Mouse (Mus musculus): ENCODE measurements around the gene Lrrc1. TPM values are rescaled to one million over a fixed set of nuclear protein-coding genes. Genes with fewer than 3 reads are reported as not detected.

Gene Lrrc1
- total and polyA plus RNA-seq, 3 experiments, result 5.3 to 12.1 TPM; not detected in 1

DNA sequence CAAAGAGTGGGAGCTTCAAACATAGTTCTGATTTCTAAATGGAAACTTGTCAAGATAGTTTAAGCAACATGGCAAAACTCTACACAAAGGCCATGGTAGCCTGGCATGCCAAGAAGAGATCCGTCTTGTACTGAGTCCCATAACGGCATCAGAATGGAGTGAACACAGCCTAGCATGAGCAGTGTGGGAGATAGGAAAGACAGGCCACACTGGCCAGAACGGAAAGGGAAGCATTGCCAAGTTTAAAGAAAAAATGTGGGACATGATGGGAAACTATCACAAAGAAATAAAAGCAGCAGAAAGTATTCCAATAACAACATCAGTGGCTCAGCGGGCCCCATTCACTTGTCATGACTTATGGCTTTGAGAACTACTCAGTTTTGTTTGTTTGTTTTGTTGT lies 111.2 kb downstream of the Lrrc1 start:
- Histone ChIP-seq H3K36me3 (ENCODE audit: control insufficient read depth in 1 of 2, insufficient read depth in 2 of 2, low read length in 2 of 2) (peaks cover 0 to 29% of the 10 kb centered on the region in 2 experiments; a peak in 3 of 4 replicates), H3K79me2 (ENCODE audit: control insufficient read depth, insufficient read depth, low read length, poor library complexity) (no peaks in the 10 kb centered on the region), H3K4me1 (ENCODE audit: control insufficient read depth in 1 of 2, insufficient read depth in 2 of 2, low read length in 2 of 2) (peaks cover 21 to 30% of the 10 kb centered on the region in 2 experiments), H3K9ac (ENCODE audit: control insufficient read depth, low read depth, low read length, poor library complexity, severe bottlenecking) (no peak overlapping the region), H3K9me3 (replicated peaks; ENCODE audit: insufficient read depth, low read length) (no peaks in the 10 kb centered on the region), H3K27ac (ENCODE audit: control insufficient read depth, low read depth, low read length) (no peak overlapping the region), H3K27me3 (ENCODE audit: control insufficient read depth in 1 of 2, insufficient read depth in 2 of 2, low read length in 2 of 2) (no peaks in the 10 kb centered on the region), H3K4me3 (ENCODE audit: control insufficient read depth in 1 of 2, insufficient read depth in 1 of 2, low read depth in 2 of 2, low read length in 2 of 2) (no peak overlapping the region)
- no peak for DNase-seq (ENCODE audit: low read depth, low spot score)
- TF ChIP-seq MEF2A (IDR thresholded peaks at IDR 0.05; ENCODE audit: extremely low read depth, insufficient replicate concordance, low read depth, low read length, poor library complexity, severe bottlenecking) (no peak), E2F4 (IDR thresholded peaks at IDR 0.05; ENCODE audit: borderline replicate concordance, low read depth, low read length) (no peak), ELF1 (IDR thresholded peaks at IDR 0.05; ENCODE audit: low read depth, low read length) (no peak), GABPA (IDR thresholded peaks at IDR 0.05; ENCODE audit: low read depth, low read length) (no peak), JUND (IDR thresholded peaks at IDR 0.05; ENCODE audit: low read depth, low read length) (no peak), CTCF (IDR thresholded peaks at IDR 0.05 in 2 of 3, conservative IDR thresholded peaks at IDR 0.05 in 1 of 3; ENCODE audit: control insufficient read depth in 1 of 3, insufficient read depth in 1 of 3, low read depth in 2 of 3, low read length in 3 of 3, poor library complexity in 1 of 3, severe bottlenecking in 1 of 3) (no peak), EP300 (IDR thresholded peaks at IDR 0.05; ENCODE audit: low read depth in 1 of 2, low read length in 2 of 2) (no peak), MXI1 (IDR thresholded peaks at IDR 0.05; ENCODE audit: low read depth, low read length) (no peak), SMC3 (IDR thresholded peaks at IDR 0.05; ENCODE audit: low read depth, low read length) (no peak)

DNA sequence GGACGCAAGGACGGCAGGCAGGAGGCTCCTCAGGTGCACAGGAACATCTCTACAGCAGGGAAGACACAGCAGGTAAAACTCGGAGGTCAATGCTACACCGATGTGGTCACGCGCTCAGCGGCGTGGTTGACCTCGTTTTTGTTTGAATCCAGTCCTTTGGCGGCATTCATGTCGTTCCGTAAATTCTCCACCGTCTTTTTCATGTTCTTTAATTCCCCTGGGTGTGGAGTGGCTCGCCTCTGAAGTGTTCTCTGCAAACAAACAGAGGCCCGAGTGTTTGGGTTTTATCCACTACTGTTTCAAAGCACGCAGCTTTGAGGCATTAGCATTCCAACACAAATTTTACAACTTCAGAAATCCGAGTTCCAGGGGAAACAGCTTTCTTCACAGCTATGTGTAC lies 112.6 kb downstream of the Lrrc1 start:
- TF ChIP-seq TCF12 (IDR thresholded peaks at IDR 0.05; ENCODE audit: low read depth, low read length), result no peak
- no peak for TF ChIP-seq RCOR1 (IDR thresholded peaks at IDR 0.05; ENCODE audit: low read depth, low read length)
- Histone ChIP-seq H3K27me3 (ENCODE audit: control insufficient read depth in 1 of 2, insufficient read depth in 2 of 2, low read length in 2 of 2) (no peaks in the 10 kb centered on the region), H3K36me3 (ENCODE audit: control insufficient read depth in 1 of 2, insufficient read depth in 2 of 2, low read length in 2 of 2) (peaks cover 0 to 41% of the 10 kb centered on the region in 2 experiments; a peak in 3 of 4 replicates), H3K4me3 (ENCODE audit: control insufficient read depth in 1 of 2, insufficient read depth in 1 of 2, low read depth in 2 of 2, low read length in 2 of 2) (no peak overlapping the region), H3K27ac (ENCODE audit: control insufficient read depth, low read depth, low read length) (no peak overlapping the region), H3K9me3 (replicated peaks; ENCODE audit: insufficient read depth, low read length) (no peaks in the 10 kb centered on the region), H3K9ac (ENCODE audit: control insufficient read depth, low read depth, low read length, poor library complexity, severe bottlenecking) (no peak overlapping the region), H3K79me2 (ENCODE audit: control insufficient read depth, insufficient read depth, low read length, poor library complexity) (no peaks in the 10 kb centered on the region; the same call in 1 of the 2 replicates), H3K4me1 (ENCODE audit: control insufficient read depth in 1 of 2, insufficient read depth in 2 of 2, low read length in 2 of 2) (peaks cover 26 to 43% of the 10 kb centered on the region in 2 experiments)
- no peak for DNase-seq (ENCODE audit: low read depth, low spot score)

GRCm38 (mm10) chr9:77430413-77431087 lies 114.1 kb downstream of the Lrrc1 start:
- H3K27ac ChIP-seq (ENCODE audit: control insufficient read depth, low read depth, low read length), result no peak overlapping the region
- no peak overlapping the region for H3K4me3 ChIP-seq (ENCODE audit: control insufficient read depth in 1 of 2, insufficient read depth in 1 of 2, low read depth in 2 of 2, low read length in 2 of 2)
- no peaks in the 10 kb centered on the region for H3K27me3 ChIP-seq (ENCODE audit: control insufficient read depth in 1 of 2, insufficient read depth in 2 of 2, low read length in 2 of 2)
- H3K79me2 ChIP-seq (ENCODE audit: control insufficient read depth, insufficient read depth, low read length, poor library complexity), result no peaks in the 10 kb centered on the region; the same call in 1 of the 2 replicates
- peaks cover 0 to 39% of the 10 kb centered on the region in 2 experiments; a peak in 3 of 4 replicates for H3K36me3 ChIP-seq (ENCODE audit: control insufficient read depth in 1 of 2, insufficient read depth in 2 of 2, low read length in 2 of 2)
- DNase-seq (ENCODE audit: low read depth, low spot score), result no peak
- no peaks in the 10 kb centered on the region for H3K9me3 ChIP-seq (replicated peaks; ENCODE audit: insufficient read depth, low read length)
- peaks cover 26 to 47% of the 10 kb centered on the region in 2 experiments for H3K4me1 ChIP-seq (ENCODE audit: control insufficient read depth in 1 of 2, insufficient read depth in 2 of 2, low read length in 2 of 2)
- no peak overlapping the region for H3K9ac ChIP-seq (ENCODE audit: control insufficient read depth, low read depth, low read length, poor library complexity, severe bottlenecking)
- TF ChIP-seq MAX (IDR thresholded peaks at IDR 0.05; ENCODE audit: low read length) (no peak), EP300 (IDR thresholded peaks at IDR 0.05; ENCODE audit: low read depth in 1 of 2, low read length in 2 of 2) (no peak), NELFE (IDR thresholded peaks at IDR 0.05; ENCODE audit: low read depth, low read length) (no peak), MEF2A (IDR thresholded peaks at IDR 0.05; ENCODE audit: extremely low read depth, insufficient replicate concordance, low read depth, low read length, poor library complexity, severe bottlenecking) (no peak), MYB (IDR thresholded peaks at IDR 0.05; ENCODE audit: low read depth, low read length) (no peak), TBP (IDR thresholded peaks at IDR 0.05; ENCODE audit: low read depth, low read length) (no peak), POLR2AphosphoS5 (IDR thresholded peaks at IDR 0.05; ENCODE audit: borderline replicate concordance, low read depth, low read length) (no peak), MYC (IDR thresholded peaks at IDR 0.05; ENCODE audit: low read depth, low read length) (no peak), ZC3H11A (IDR thresholded peaks at IDR 0.05; ENCODE audit: low read depth, low read length) (no peak), ZKSCAN1 (IDR thresholded peaks at IDR 0.05; ENCODE audit: low read depth, low read length) (no peak), USF1 (IDR thresholded peaks at IDR 0.05; ENCODE audit: low read depth, low read length) (no peak), KAT2A (conservative IDR thresholded peaks at IDR 0.05; ENCODE audit: low read depth, low read length) (no peak), SIN3A (IDR thresholded peaks at IDR 0.05; ENCODE audit: low read length) (no peak), CHD1 (IDR thresholded peaks at IDR 0.05; ENCODE audit: low read depth, low read length) (no peak), ELF1 (IDR thresholded peaks at IDR 0.05; ENCODE audit: low read depth, low read length) (no peak), RAD21 (IDR thresholded peaks at IDR 0.05; ENCODE audit: low read depth, low read length) (no peak), NRF1 (IDR thresholded peaks at IDR 0.05; ENCODE audit: insufficient read depth, low read depth, low read length, poor library complexity, severe bottlenecking) (no peak)

Measured in MEL (cell line).